Mouse (Mus musculus) gastrocnemius, postnatal 10 days (tissue): ENCODE results near the gene Sik2. TPM values are rescaled to one million over a fixed set of nuclear protein-coding genes. Genes with fewer than 3 reads are reported as not detected.

Experiments used
- DNase-seq: peaks from one replicate; pipeline ENCODE4 v3.0.0; 2021; ENCODE audit warnings: mixed read lengths
- total RNA-seq, 2 experiments: library from RNA; stranded (reverse); gene quantifications; 2 replicates each; pipeline ENCODE4 v1.2.3; 2021

Gene Sik2
- total RNA-seq, 2 experiments from 2014 or later = 15.4 to 16.6 TPM

DNA sequence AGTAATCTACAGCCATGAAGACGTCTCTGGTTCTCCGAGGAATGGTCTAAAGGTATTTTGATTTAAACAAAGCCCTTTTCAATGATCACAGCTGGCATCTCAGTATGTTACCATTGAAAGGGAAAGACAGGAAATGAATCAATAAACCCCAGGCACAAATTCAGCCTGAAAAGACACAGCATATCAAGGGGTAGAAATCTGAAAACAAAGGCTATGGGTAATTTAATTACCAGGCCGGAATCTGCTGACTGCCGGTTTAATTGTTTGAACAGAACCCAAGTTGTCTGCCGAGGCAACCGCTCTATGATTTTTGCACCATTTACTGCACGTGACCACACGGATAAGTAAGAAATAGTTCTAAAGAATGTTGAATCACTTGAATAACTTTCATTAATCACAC, 22.8 kb downstream of the Sik2 start:
- DNase-seq = no peak

DNA sequence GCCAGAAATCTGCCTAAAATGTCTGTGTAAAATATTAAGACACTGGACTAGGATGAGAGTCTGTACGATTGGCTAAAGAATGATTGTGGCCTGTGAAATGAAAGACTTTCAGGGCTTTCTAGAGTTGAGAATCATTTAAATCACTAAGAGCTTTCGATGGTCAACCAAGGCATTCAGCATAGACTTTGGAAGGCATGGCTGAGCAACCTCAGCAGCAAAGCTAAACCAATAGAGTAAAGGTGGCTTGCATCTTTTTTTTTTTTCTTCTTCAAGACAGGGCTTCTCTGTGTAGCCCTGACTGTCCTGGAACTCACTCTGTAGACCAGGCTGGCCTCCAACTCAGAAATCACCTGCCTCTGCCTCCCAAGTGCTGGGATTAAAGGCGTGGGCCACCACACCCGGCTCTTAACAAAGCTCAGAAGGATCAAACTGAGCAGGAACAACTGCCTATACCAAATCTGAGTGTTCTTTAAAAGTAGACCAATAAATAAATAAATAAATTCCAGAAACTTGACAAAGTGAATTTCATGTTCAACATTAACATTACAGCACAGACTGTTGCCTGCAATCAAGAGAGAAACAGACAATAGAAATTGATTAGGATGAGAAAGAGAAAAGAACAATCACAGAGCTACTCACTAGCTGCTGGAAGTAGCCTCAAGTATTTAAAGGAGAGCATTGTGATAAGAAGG, 27.2 kb downstream of the Sik2 start:
- DNase-seq = no peak

DNA sequence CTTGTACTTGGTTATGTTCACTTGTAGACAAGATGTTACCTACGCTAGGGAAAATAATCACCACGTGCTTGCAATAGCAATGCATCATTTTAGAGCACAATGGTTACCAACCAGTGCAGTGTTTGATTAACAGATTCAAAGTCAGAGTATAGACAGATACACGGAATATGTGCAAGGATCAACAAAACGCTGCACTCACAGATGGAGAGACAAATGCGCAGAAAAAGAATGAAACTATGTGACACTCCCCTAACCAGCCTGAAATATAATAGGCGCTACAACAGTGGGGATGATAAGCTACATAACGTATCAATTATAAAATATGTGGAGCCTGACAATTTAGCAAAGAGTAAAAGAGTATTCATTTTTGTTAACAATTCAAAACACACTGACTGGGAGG, 34.2 kb downstream of the Sik2 start:
- no peak for DNase-seq

DNA sequence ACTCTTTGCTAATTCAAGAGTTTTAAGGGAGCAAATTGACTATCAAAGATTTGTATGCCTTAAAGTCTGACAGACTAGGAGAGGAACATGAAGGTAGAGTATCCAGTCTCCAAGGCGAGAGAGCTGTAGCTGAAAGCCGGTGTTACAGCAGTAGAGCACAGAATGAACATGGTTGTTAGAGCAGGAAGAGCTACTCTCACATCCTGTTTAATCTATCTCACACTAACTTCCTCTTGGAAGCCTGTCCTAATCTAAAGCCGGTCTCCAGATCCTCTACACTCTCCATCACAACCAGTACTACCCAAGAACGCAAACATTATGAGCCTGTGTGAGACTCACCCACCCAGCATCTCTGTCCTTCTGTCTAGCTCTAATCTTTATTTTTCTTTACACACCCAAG, 38.5 kb downstream of the Sik2 start:
- DNase-seq = no peak

DNA sequence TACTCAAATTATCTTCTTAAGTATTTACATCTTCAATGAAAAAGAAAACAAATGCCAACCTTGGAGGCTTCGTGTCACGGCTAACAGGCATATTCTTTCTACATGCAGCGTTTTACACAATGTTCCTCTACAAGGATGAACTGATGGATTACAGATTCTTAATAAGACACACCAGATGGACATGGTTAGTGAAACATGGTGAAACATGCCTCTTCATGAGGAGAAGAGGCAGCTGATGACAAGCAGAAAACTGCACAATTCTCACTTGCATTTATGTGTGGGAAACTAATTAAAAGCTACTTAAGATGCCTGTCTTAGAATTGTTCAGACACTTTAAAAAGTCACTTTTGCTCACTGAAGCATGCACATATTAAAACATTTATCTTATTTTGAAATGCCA, 39.6 kb downstream of the Sik2 start:
- DNase-seq = no peak

DNA sequence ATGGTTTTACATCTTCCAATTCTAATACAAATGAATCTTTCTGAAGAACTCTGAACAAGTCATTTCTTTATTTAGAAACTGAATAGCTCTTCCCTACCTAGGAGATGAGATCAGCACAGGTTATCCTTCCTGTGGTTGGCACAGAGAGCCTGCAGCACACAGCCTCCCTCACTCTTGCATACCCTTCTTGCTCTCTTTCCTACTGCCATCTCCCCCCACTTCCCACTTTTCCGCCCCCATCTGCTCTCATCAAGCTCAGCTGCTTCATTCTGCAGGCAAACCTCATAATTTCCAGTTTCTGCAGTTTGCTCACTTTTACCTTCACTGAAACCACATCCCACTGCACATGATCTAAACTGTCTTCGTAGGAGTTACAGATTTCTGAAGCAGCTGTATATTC, 42.6 kb downstream of the Sik2 start:
- no peak for DNase-seq

DNA sequence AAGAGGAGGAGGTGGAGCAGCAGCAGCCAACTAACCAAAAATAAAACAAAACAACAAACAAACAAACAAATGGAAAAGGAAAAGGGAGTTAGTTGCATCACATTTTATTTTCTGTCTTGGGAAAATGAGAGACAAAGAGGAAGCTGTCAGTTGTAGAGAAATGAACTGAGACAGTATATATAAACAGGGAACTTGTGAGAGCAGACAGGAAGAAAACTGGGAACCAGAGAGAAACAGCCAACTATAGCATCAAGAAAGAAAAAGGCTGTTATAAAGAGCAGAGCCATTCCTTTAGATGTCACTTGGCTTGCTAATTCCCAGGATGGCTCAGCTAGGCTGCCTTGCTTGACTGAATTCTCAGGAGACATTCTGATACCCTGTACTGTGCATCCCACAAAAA, 43.5 kb downstream of the Sik2 start:
- DNase-seq = no peak

DNA sequence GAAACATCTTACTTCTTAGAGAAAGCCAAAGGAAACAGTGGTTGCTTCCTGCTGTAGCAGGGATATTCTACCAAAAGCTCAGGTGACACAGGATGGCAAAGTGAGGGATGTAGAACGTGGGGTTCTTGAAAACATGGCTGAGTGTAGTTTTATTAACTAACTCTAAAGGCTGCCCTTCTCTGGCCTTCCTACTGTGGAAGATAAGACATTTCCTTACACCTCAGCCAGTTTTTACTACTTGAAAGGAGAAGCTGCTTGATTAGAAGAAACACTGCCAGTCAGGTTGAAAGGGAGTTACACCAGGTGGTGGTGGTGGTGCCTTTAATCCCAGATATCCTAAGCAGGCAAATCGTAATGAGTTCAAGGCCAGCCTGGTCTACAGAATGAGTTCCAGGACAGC, 44.0 kb downstream of the Sik2 start:
- DNase-seq = no peak

DNA sequence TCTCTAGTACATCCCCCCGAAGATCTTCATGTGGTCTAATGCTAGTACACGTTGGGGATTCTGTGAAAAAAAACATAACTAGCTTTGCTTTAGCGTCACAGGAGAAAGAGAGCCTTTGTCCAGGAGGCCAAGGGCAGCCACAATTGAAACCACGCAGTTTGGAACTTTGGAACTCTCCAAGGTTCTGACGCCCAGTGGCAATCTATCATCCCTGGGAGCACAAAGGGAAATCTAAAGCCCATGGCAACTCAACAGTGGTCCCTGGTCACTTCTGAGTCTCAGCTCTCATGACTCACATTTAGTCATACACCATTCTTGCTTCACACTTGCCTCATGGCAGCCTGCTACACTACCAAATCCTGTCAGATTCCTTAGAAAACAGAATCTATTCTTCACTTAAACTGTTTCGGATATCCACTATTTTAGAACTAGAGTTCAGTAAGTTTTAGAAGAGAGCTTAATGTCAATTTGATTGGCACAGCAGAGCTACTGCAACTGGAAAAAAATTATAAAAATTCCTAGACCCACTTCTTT, 50.9 kb downstream of the Sik2 start:
- no peak for DNase-seq

DNA sequence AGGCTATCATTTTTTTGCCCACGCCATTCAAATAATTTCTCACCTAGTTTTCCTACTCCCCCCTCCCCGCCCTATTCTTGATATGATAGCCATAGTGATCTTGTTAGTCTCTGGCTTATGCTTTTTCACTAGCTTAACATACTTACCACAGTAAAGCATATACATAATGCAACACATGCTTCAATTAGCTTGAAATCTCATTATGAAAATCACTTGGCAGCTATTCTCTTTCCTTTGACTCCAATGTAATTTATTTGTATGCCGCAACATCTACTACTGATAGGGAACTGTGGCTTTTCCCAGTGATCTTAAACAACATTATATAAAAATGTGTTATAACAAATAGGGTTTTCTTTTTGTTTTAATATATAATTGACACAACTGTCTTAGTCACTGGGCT, 53.7 kb downstream of the Sik2 start:
- no peak for DNase-seq

DNA sequence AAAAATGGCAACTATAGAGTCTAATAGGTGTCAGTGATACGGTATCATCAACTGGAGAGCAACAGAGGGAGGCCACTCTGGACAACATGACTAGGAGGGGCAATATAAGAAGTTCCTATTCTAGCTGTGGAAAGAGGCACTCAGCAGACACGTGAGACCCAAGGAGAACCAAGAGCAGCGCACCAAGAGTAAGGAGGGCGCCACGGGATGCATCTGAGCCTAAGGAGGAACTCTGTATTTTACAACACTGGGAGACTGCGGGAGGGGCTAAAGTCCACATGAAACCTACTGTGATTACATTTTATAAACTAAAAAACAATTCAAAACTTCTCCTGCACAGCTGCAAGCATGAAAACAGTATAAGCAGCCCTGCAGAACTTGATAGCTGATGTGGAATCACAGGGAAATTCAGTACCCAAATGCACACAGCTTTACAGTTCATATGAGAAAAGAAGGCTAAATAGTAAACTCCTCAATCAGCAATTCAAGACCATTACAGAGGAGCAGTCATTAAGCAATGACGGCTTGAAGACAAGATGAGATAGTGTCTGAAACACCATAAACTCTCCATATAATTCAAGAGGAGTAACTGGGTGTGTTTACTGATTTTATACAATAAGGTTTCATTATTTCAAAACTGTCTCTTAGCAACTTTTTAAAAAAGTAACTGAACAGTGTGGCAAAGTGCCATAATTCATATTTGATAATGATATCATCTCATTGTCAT, 60.6 kb downstream of the Sik2 start:
- DNase-seq = no peak

DNA sequence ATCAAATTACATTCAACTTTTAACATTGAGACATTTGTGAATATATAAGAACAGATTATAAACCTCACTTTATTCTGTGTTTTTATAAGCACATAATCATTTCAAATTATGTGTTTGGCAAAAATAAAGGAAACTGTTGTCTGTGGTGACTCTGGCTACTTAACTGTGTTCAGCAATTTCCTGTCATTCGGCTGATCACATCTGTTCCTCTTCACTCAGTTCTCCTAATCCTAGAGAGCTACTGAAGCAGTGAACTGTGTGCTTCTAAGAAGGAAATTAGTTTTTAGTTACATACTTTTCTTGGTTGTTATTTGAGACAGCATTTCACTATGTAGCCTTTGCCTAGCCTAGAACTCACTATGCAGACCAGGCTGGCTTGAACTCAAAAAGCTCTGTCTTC, 62.5 kb downstream of the Sik2 start:
- no peak for DNase-seq

DNA sequence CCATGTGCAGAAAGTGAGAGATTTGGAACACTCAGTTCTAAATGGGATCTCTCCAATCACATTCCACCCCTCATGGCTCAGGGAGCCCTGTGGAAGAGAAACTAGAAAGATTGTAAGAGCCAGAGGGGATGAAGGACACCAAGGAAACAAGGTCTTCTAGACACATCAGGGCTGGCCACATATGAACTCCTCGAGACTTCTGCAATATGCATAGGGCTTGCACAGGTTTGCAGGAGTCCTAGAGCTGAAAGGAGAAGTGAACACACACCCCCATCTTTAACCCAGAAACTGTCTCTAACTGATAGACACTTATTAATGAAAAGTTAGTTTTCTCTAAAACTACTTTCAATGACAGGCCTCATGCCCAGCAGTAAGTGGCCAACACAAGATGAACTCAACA, 64.0 kb downstream of the Sik2 start:
- DNase-seq = no peak

DNA sequence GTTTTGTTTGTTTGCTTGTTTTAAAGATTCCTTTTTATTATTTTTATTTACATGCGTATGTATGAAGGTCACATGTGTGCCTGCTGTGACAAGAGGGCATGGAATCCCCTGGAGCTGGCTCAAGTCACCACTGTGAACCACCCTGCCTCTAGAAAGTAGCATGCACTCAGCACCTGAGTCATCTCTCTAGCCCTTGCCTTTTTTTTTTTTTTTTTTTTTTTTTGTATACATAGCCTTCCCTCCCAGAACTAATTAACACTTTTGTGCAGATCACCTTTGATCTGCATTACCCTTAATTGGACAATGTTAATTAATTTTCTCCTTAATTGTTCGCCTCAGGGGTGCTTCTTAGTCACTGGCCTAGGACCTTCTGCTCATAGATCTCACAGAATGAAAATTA, 66.2 kb downstream of the Sik2 start:
- DNase-seq = no peak

DNA sequence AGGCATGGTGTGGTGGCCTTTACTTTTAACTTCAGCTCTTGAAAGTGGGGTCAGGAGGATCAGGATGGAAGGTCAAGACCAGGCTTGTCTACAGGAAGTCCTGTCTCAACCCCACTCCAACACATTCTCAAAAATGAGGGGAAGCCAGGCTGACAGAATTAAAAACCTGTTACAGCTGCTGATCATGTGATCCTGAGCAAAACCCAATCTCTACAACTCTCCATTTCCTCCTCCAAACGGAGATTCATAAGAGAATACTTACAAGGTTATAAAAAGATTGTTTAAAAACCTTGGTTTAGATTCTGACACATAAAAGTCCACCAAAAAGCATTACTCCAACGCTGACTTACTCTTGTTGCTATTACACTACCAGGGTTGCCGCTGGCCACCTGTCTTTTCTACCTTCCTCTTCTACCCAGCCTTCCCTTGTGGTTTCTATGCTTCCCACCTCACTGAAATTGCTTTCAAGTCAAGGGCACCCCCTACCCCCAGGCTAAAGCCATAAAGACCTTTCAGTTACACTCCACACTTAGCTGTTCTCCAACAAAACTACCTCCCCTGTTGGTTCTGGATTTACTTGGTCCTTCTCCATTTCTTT, 67.0 kb downstream of the Sik2 start:
- DNase-seq = no peak

DNA sequence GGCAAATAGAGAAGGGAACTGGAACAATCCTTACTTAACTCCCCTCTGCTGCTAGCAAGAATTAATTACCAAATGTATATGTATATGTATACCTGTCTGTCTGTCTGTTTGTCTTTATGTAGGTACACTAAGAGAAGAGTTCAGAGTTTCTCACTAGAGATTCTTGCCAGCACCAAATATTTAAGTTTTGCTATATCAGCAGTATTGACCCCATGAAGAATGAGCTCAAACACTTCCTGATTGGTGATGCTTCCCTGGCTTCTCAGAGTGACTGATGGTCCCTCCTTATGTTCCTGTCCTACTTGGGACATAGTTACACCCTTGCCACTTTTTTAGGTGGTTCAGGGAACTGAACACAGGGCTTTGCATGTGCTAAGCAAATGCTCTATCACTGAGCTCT, 78.9 kb downstream of the Sik2 start:
- DNase-seq = no peak

DNA sequence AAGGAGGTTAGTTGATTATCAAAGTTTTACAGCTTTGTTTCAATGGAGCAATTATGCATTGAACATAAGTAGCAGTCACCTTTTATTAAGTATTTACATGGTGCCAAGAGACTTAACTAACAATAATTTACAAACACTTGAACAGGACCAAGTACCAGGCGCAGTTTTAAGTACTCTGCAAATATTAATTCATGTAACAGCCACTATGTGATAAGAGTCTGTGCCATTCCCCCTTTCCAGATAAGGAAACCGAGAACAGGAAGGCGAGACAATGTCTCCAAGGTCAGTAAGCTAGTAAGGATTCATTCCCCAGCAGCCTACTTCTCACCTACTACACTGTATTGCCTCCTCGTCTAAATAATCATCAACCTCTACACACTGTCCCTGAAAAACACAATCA, 83.1 kb downstream of the Sik2 start:
- DNase-seq = no peak

DNA sequence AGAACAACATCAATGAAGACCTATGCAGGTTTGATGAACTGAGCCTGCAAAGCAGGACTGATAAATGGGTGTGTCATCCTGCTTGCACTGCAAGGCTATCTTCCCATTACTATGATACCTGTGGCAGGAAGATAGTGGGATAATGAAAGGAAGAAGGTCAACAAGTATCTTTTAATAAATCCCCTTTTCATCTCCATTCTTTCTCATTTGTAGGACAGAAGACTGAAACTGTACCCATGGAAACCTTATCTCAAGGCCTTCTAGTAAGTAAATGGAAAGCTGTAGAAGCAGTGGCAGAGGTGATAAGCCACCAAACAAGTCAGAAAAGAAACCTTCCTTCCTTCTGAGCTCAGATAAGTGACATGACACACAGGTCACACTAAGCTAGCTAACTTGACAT, 84.4 kb downstream of the Sik2 start:
- no peak for DNase-seq

DNA sequence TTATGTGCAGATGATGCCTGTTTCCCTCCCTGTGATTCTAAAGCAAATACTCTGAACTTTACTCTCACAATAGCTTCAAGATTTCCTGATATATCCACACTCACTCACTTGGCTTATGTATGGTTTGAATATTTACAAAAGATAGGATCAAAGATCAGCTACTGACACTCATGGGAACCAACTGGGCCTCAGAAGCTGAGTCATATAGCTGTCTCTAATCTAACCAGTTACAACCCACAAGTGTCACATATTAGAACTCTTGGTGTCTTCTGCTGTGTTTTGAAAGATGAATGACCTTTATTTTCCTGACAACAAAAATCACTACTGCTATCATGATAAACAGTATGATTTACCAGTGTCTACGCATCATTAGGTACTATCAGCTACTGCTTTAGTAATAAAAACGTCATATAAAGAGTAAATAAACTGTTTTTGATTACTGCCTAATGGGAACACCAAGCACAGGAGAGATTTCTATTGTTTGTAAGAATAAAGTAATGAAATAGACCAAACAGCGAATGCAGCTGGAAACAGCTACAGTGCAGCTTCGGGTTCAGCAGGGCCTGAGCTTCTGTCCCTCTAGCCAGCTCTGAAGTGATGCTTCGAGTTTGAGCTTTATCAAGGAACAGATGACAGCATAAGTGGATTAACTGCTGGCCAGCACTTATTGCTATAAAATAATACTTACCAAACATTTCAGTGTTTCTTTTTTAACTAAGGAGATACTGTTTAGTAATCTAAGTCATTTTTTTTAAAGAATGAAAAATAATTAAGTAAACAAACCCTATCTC, 86.3 kb downstream of the Sik2 start:
- DNase-seq = no peak

DNA sequence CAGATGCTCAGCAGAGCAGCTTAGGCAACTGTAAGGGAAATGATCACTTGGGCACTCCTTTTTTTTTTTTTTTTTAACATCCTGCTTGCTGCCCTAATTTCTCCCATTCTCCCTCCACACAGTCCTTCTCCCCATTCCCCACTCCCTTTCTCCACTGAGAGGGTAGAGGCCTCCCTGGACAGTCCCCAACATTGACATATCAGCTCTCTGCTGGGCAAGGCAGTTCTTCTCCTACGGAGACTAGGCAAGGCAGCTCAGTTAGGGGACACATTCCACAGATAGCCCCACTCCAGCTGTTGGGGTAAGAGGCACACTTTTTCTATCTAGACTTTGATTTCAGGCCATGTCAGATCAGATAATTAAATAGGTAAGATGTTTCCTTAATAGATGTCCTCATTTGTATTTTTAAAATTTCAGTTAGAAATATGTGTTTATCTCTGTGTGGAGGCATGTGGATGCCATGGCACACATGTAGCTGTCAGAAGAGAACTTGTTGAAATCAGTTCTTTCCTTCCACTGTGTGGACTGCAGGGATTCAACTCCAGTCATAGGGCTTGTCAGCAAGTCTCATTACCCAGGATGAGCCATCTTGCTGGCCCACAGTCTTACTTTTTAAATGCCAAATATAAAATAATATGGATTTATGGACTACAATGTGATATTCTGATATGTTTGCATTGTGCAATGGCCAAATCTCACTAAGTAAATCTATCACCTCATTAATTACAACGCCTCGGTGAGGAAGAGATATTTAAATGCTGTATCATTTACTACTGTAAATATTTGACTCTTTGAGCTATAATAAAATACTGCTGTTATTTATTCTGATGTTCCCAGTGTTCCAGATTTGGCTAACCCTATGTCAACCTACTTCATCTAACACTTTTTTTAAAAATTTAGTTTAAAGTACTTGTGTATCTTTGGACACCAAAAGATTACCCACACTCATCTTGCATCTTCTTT, 87.7 kb downstream of the Sik2 start:
- no peak for DNase-seq

DNA sequence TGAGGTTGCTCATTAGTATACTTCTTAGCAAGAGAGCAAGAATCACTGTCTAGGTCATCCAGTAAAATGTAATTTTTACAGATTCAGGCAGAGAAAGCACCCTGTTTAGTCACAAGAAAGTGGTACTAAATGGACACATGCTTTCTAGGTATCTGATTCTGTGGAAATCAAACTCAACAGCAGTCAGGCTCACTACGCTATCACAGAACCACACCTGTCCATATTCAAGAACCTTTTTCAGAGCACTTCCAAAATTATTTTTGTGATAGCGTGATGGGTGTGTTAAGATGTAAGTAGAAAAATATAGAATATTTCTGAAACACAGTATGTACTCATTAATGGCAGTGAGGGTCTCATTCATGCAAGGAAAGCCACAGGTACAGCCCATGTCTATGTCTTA, 89.3 kb downstream of the Sik2 start:
- no peak for DNase-seq

DNA sequence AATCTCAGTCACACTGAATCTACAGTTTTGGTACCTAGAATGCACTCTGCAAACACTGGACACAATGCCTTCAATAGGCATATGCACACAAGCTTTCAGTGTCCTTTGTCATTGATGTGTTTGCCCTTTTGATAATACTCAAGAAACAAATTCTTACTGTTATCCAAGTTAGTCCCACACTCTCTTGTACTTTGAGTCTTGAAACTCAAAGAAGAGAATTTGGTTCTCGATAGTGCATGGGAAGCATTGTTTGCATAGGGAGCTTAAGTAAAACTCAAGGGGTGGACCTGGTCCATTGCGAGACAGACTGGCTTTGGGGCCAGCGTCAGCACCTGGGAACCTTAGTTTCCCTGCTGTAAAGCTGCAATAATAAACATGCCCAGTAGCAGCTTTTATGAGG, 90.7 kb downstream of the Sik2 start:
- no peak for DNase-seq
